Mouse (Mus musculus): ENCODE data around the gene Son.

GRCm38 (mm10) chr16:91639161-91639560, 8.1 kb upstream of the Son start:
- TF ChIP-seq CTCF (IDR thresholded peaks at IDR 0.05; ENCODE audit: insufficient read depth, low read depth, low read length): no peak
- no peak for TF ChIP-seq POLR2A (IDR thresholded peaks at IDR 0.05; ENCODE audit: insufficient read depth, low read depth, low read length)

Measured in olfactory bulb, adult 2 months (tissue).